Mouse (Mus musculus) embryonic facial prominence, embryonic 11.5 days (tissue): ENCODE measurements around the gene Fam122c. TPM values are rescaled to one million over a fixed set of nuclear protein-coding genes. Genes with fewer than 3 reads are reported as not detected.

ENCODE experiments used
- ATAC-seq: fragments of 200-750 bp; cut with Nextera tagmentation; replicated peaks from 2 replicates; pipeline ENCODE4 v1.8.0; 2017; ENCODE audit warnings: low read depth; ENCODE audit not compliant: insufficient number of reproducible peaks, low FRiP score, low TSS enrichment
- DNase-seq: peaks from one replicate; pipeline ENCODE4 v3.0.0-alpha.2; 2015; ENCODE audit warnings: low spot score
- H3K27ac ChIP-seq: fragments of 300-500 bp; sonication (generic); replicated peaks from 2 replicates; pipeline ENCODE4 v1.5.1; 2014; ENCODE audit warnings: mild to moderate bottlenecking, low read depth, low read length, control low read depth
- H3K27me3 ChIP-seq: fragments of 300-500 bp; sonication (generic); 2 replicates; pipeline ENCODE4 v1.6.1; 2014; ENCODE audit warnings: mild to moderate bottlenecking, low read length, moderate library complexity, mixed read lengths; ENCODE audit not compliant: control insufficient read depth, insufficient read depth
- H3K36me3 ChIP-seq: fragments of 300-500 bp; sonication (generic); replicated peaks from 2 replicates; pipeline ENCODE4 v1.6.1; 2014; ENCODE audit warnings: low read depth, mild to moderate bottlenecking, low read length, moderate library complexity, mixed read lengths; ENCODE audit not compliant: control insufficient read depth, insufficient read depth
- H3K4me1 ChIP-seq: fragments of 300-500 bp; sonication (generic); 2 replicates; pipeline ENCODE4 v1.6.1; 2014; ENCODE audit warnings: low read length, mixed read lengths; ENCODE audit not compliant: control insufficient read depth, insufficient read depth
- H3K4me2 ChIP-seq: fragments of 300-500 bp; sonication (generic); 2 replicates; pipeline ENCODE4 v1.6.1; 2014; ENCODE audit warnings: low read depth, mild to moderate bottlenecking, control low read depth, low read length, moderate library complexity
- H3K4me3 ChIP-seq: fragments of 300-500 bp; sonication (generic); 2 replicates; pipeline ENCODE4 v1.5.1; 2014; ENCODE audit warnings: low read depth, low read length, control low read depth
- H3K9ac ChIP-seq: fragments of 300-500 bp; sonication (generic); replicated peaks from 2 replicates; pipeline ENCODE4 v1.6.1; 2014; ENCODE audit warnings: mild to moderate bottlenecking, control low read depth, low read length
- H3K9me3 ChIP-seq: fragments of 300-500 bp; sonication (generic); replicated peaks from 2 replicates; pipeline ENCODE4 v1.6.1; 2016; ENCODE audit warnings: mild to moderate bottlenecking, low read length, inconsistent platforms, mixed read lengths; ENCODE audit not compliant: control insufficient read depth
- WGBS: fragments of 180-500 bp; shearing (Covaris S2); extraction: QIAGEN DNeasy Blood & Tissue Kit; methylation state at CpG from one replicate; pipeline ENCODE4 v1.1.7; 2014; 5-methylcytosine and 5-hydroxymethylcytosine counted together
- polyA plus RNA-seq: library from polyadenylated mRNA; unstranded; fragments of >200 nt; fragmentation: Nextera tagmentation; extraction: Ambion mirVana; gene quantifications from 2 replicates; pipeline ENCODE4 v1.2.1, GENCODE M21; 2014

Fam122c gene
- polyA plus RNA-seq, 1 experiment from 2014 or later = not detected

GRCm38 (mm10) chrX:53330396-53330795 is 57.2 kb downstream of the Fam122c start:
- Histone ChIP-seq H3K4me2 (no peak overlapping the region), H3K9ac (no peak overlapping the region), H3K4me1 (no peaks in the 10 kb centered on the region), H3K4me3 (no peak overlapping the region), H3K9me3 (no peaks in the 10 kb centered on the region), H3K27me3 (no peaks in the 10 kb centered on the region), H3K36me3 (no peaks in the 10 kb centered on the region), H3K27ac (no peak overlapping the region)
- DNase-seq (no peak), ATAC-seq (no peak)
- 86% methylated on average over 4 of the region's 4 CpGs for WGBS

- Histone ChIP-seq H3K9me3 (no peaks in the 10 kb centered on the region), H3K4me2 (no peak overlapping the region), H3K27me3 (no peaks in the 10 kb centered on the region), H3K27ac (no peak overlapping the region), H3K9ac (no peak overlapping the region), H3K4me1 (no peaks in the 10 kb centered on the region), H3K36me3 (no peaks in the 10 kb centered on the region), H3K4me3 (no peak overlapping the region)
- DNase-seq (no peak), ATAC-seq (no peak)
Measured at GRCm38 (mm10) chrX:53337355-53337754, 64.1 kb downstream of the Fam122c start.

DNA sequence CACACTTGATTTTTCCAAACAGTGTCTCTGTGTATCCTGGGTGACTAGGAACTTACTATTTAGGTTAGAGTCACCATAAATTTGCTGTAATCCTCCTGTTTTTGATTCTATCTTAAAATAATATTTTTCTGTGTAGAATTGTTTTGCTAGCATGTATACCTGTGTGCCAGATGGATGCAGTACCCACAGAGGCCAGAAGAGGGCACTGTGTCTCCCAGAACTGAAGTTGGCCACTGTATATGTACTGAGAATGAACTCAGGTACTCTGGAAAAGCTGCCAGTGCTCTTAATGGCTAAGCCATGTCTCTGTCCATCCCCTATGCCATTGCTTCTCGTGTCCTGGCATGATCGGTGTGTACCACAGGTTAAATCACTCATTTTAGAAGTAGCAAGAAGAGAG is 68.3 kb downstream of the Fam122c start:
- DNase-seq = peak; percentile 49
- Histone ChIP-seq H3K4me1 (no peaks in the 10 kb centered on the region), H3K36me3 (no peaks in the 10 kb centered on the region), H3K27ac (no peak overlapping the region), H3K9me3 (no peaks in the 10 kb centered on the region), H3K4me2 (no peak overlapping the region), H3K27me3 (no peaks in the 10 kb centered on the region), H3K4me3 (no peak overlapping the region), H3K9ac (no peak overlapping the region)
- whole genome bisulfite sequencing = 59% methylated on average over 2 of the region's 2 CpGs
- ATAC-seq = no peak

DNA sequence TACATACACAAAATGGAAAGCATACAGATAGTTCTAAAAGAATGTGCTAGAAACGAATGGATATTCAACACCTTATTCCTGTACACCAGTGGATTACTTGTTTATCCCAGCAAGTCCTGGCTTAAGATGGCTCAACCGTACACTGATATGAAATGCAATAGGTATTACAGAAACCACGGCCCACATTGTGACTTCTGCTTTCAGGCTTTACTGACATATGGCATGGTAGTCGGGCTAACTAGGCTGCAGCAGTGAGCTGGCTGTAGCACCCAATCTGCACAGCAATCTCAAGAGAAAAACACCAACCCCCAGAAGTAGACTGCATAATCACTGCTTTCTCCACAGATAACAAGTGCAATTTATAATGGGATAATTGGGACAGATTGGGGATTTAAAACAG is 75.2 kb downstream of the Fam122c start:
- no peak for ATAC-seq
- Histone ChIP-seq H3K36me3 (no peaks in the 10 kb centered on the region), H3K27me3 (no peaks in the 10 kb centered on the region), H3K9me3 (no peaks in the 10 kb centered on the region), H3K9ac (no peak overlapping the region), H3K27ac (no peak overlapping the region), H3K4me3 (no peak overlapping the region), H3K4me2 (no peak overlapping the region), H3K4me1 (no peaks in the 10 kb centered on the region)
- DNase-seq = no peak
- WGBS = 85% methylated on average over 4 of the region's 4 CpGs

DNA sequence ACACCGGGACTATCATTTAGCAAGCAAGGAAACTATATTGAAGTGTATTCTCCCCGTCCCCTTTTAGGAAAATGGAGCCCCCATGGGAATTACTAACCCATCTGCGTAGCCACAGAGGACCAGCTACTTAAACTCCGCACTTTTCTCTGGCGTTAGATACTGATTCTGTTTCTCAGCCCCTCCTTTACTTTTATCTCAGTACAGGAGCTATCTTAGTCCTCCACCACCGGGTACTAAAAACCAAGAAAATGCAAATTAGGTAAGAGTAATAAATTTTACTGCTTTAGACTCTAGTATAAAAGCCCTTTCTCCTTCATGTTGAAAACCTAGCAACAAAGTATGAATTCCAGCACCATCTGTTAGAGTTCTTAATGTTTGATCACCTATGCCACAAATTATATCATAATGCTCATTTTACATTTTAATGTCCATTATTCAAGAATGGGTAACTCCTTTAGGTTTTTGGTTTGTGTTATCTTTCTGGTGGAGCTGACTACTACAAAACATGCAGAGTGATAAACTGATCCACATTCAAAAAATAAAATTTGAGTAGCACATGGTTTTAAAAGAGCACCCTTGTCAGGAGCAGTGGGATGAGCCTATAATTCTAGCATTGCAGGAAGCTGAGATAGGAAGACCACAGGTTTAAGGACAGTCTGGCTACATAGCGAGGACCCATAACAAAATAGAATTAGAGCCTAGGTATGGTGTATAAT is 91.6 kb downstream of the Fam122c start:
- Histone ChIP-seq H3K27me3 (no peaks in the 10 kb centered on the region), H3K4me2 (no peak overlapping the region), H3K9me3 (no peaks in the 10 kb centered on the region), H3K9ac (no peak overlapping the region), H3K4me3 (no peak overlapping the region), H3K4me1 (no peaks in the 10 kb centered on the region), H3K36me3 (no peaks in the 10 kb centered on the region), H3K27ac (no peak overlapping the region)
- ATAC-seq (no peak), DNase-seq (no peak)
- WGBS = 83% methylated on average over 7 of the region's 7 CpGs

GRCm38 (mm10) chrX:53369534-53370365 is 96.5 kb downstream of the Fam122c start:
- H3K27ac ChIP-seq = peak overlapping the region; percentile 56; the same call in 1 of the 2 replicates
- H3K4me3 ChIP-seq = peak overlapping the region; percentile 58
- no peaks in the 10 kb centered on the region for H3K36me3 ChIP-seq
- H3K4me2 ChIP-seq = peak overlapping the region; percentile 52
- ATAC-seq = peak; percentile 86
- H3K9ac ChIP-seq = peak overlapping the region; percentile 68
- no peaks in the 10 kb centered on the region for H3K27me3 ChIP-seq
- H3K4me1 ChIP-seq = no peaks in the 10 kb centered on the region
- H3K9me3 ChIP-seq = no peaks in the 10 kb centered on the region
- peak; percentile 5 for DNase-seq
- 15% methylated on average over 22 of the region's 25 CpGs for WGBS

GRCm38 (mm10) chrX:53370366-53370740 is 97.1 kb downstream of the Fam122c start, which contains the start of gene Mospd1:
Mospd1 (minus strand) TSS chrX:53370502.
- H3K27me3 ChIP-seq = no peaks in the 10 kb centered on the region
- peak within 1 kb of the TSS; percentile 58 for H3K4me3 ChIP-seq
- DNase-seq (peak; percentile 85), ATAC-seq (peak; percentile 91)
- 9% methylated on average over 11 of the region's 15 CpGs for WGBS
- H3K9me3 ChIP-seq = no peaks in the 10 kb centered on the region
- H3K36me3 ChIP-seq = no peaks in the 10 kb centered on the region
- H3K4me1 ChIP-seq = no peaks in the 10 kb centered on the region
- peak within 1 kb of the TSS; percentile 52 for H3K4me2 ChIP-seq
- peak within 1 kb of the TSS; percentile 56; the same call in 1 of the 2 replicates for H3K27ac ChIP-seq
- peak within 1 kb of the TSS; percentile 68 for H3K9ac ChIP-seq
